Mouse (Mus musculus): ENCODE measurements around the gene Taf12.

Taf12 gene

GRCm38 (mm10) chr4:132274156-132274862, at the start of gene Taf12:
TSS of gene Taf12 (plus strand) at chr4:132274375.
- DNase-seq (ENCODE audit: low read depth, low spot score), result peak; percentile 84

DNA sequence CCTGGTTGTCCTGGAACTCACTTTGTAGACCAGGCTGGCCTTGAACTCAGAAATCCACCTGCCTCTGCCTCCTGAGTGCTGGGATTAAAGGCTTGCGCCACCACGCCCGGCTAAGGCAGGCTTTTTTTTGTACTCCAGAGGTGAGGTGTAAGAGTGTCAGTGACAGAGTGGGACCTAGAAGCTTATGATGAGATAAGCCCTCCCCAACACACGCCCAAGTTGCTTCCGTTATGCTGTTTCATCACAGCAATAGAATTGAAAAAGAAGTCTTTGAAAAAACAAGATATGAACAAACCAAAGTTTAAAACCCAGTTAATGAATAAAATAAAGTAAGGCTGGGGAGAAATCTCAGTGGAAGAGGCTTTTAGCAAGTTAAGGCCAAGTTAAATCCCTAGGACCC, 43.8 kb upstream of the Taf12 start:
- no peak for DNase-seq (ENCODE audit: low read depth, low spot score)

- no peak for DNase-seq (ENCODE audit: low read depth, low spot score)
Observed at GRCm38 (mm10) chr4:132234710-132235109, 39.5 kb upstream of the Taf12 start.

DNA sequence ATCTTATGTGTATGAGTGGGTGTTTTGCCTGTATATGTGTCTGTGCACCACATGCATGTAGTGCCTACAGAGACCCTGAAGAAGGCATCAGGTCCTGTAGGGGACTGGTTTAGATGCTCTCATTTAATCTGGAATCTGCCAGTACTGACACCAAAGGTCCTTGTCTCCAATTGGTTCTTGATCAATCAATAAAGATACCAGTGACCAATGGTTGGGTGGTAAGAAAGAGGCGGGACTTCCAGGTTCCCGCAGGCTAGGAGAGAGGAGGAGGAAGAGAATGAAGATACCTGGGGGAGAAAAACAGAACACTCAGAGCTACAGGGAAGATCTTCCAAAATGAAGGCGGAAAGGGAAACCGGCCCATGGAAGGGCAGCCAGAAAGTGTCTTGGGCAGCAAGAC, 35.8 kb upstream of the Taf12 start:
- no peak for DNase-seq (ENCODE audit: low read depth, low spot score)

GRCm38 (mm10) chr4:132240367-132240766, 33.8 kb upstream of the Taf12 start:
- no peak for DNase-seq (ENCODE audit: low read depth, low spot score)

DNA sequence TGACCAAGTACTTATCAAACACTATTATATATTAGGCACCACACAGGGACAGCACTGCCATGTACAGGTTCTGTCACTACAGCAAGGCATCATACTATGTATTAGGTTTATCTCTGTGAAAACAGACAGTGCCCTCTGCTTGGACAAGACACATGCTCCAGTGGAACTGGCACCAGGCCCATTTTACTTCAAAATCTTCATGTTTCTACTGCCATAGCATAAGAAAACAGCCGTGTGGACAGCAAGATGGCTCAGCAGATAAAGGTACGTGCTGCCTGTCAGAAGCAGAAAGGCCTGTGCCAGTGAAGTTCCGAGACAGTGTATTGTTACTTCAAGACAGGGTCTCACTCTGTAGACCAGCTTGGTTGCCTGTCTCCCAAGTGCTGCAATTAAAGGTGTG, 33.0 kb upstream of the Taf12 start:
- no peak for DNase-seq (ENCODE audit: low read depth, low spot score)

DNA sequence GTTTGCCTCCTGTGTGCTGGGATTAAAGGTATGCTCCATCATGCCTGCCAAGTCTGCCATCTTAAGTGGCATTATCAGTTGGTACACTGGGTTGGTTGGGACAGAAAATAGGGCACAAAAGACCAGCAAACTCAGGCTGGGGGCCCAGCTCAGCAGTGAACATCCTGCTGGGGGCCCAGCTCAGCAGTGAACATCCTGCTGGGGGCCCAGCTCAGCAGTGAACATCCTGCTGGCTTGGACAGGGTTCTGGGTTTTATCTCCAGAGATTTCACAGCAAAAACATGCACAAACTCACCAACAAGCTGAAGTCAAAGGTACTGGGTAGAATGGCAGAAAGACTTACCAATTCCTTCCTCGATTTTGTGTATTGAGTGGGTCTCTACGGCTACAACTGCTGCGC, 28.5 kb upstream of the Taf12 start:
- no peak for DNase-seq (ENCODE audit: low read depth, low spot score)

DNA sequence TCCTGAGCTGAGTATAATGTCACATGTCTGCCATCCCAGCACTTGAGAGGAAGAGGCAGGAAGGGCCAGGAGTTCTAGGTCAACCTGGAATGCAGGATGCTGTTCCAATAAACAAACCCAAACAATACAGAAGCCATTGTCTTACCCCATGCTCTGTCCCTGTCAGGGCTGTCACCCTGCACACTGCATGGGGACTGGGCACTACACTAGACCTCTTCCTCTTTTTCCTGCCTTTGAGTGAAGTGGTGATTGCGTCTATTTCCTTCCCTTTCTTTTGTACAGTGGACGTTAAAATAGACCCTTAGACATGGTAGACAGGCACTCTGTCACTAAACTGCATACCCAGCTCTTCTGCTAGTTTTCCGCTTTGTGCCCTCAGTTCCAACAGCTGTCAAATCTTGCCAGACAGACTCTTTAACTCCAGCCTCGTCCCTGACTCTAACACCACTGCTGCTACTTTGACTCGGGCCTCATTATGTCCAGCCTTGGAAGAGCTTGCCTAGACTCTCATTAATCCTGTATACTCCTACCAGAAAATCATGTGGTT, 26.7 kb upstream of the Taf12 start:
- DNase-seq (ENCODE audit: low read depth, low spot score), result no peak

DNA sequence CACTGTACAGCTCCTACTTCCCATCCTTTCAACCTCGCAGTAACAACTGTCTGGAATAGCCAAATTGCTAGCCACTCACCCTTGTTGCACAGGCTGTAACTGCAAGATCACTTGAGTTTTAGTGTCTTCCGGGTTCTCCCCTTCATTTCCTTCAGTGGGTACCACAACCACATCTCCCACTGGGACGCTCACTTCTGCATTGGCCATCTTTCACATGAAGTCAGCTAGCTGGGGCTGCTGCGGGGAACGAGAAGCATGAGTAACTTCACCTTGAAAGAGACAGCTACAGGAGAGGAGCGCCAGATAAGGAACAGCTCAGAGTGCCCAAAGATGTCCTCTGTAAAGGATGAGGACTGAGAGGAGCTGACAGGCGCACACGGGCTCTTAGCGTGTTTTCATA, 22.6 kb upstream of the Taf12 start:
- DNase-seq (ENCODE audit: low read depth, low spot score), result no peak

DNA sequence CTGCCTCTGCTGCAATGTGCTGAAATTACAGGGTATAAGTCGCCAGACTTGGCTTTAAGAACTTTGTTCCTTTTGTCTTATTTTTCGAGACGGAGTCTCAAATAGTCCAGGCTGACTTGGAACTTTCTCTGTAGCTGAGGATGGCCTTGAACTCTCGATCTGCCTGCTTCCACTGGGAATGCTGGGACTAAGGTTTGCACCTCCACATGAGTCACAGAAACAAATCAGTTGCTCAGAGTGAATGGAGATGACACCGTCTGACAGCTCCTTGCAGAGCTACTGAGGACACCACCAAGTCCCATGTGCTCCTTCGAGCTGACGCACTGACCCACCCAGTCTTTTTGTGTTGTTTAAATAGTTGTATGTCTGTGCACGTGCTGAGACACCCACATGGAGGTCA, 21.0 kb upstream of the Taf12 start:
- DNase-seq (ENCODE audit: low read depth, low spot score), result no peak

DNA sequence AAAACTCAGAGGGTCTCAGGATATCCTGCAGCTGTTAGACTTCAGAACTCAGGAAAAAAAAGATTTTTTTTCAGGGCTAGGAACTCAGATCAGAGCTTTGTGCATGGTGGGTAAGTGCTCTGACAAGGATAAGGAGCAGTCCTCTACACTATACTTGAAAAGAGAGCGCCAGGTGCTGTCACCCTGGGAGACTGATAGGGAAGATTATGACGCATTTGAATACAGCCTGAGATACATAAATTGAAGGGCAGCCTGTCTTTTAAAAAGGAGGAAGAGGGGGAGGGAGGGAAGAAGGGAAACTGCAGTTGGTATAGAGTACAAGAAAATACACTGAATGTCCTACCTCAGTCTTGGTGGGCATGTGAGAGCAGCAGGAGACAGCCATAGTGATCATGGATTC, 20.6 kb upstream of the Taf12 start:
- no peak for DNase-seq (ENCODE audit: low read depth, low spot score)

DNA sequence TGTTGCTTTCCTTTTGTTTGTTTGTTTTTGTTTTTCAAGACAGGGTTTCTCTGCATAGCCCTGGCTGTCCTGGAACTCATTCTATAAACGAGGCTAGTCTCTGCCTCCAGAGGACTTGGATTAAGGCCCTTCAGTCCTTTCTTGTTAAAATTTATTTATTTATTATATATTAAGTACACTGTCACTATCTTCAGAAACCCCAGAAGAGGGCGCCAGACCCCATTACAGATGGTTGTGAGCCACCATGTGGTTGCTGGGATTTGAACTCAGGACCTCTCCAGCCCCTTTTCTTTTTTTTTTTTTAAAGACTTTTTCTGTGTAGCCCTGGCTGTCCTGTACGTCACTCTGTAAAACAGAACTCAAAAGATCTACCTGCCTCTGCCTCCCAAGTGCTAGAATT, 19.2 kb upstream of the Taf12 start:
- DNase-seq (ENCODE audit: low read depth, low spot score), result no peak

- DNase-seq (ENCODE audit: low read depth, low spot score), result no peak
Observed at GRCm38 (mm10) chr4:132256384-132256783, 17.8 kb upstream of the Taf12 start.

DNA sequence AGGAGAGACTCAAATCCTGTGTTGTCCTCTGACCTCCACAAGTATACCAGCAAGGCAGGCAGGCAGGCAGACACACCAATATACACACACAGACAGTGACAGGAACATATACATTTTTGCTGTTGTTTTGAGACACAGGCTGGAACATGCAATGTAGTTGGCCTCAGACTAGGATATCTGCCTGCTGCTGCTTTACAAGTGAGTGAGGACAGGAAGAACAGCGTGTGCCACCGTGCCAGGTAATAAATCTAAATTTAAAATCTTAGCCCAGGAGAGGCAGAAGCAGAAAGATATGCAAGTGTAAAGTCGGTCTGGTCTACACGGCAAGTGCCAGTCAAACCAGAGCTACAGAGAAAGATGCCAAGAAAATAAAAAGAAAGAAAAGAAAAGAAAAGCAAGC, 14.9 kb upstream of the Taf12 start:
- DNase-seq (ENCODE audit: low read depth, low spot score), result no peak

DNA sequence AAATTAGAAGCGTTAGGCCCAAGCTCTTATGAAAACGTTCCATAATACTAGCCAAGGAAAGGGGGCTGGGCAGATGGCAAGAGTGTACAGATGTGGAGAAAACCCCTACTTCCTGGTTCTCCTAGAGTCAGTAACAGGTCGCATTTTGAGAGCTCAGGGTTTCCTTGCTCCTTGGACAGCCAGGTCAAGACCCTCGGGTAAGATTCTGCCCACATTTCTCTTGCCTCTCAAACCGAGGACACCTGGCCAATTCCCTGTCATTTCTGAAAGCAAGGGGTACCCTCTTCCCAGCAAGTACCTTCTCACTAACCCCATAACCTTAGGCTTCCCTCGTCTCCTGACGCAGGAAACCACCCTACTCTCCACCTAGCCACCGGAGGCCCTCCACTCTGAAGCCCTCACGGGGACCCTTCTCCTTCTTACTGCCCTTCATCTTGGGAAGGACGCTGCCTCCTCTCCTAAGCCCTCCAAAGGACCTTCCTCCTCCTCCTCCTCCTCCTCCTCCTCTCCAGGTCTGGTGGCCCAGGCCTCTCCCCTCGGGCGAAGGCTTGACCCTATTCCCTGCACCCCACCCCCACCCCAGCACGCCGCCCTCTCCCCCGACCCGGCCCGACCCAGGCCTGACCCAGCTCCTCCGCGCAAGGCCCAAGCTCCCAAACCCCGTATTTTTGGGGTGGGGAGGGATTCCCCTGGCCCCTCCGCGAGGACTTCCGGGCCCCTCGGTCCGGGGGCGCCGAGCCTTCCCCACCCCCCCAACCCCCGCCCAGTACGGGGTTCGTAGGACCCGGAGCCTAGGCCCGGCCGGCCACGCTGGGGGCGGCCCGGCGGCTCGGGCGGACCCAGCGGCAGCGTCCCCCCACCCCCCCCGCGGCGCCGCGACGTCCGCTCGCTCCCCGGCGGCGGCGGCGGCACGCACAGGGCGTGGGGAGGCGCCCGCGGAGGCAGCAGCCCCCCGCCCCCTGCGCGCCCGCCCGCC, 13.5 kb upstream of the Taf12 start:
- no peak for DNase-seq (ENCODE audit: low read depth, low spot score)

GRCm38 (mm10) chr4:132261514-132262357, 12.4 kb upstream of the Taf12 start, which contains the start of gene Gmeb1:
TSS of gene Gmeb1 (minus strand) at chr4:132261602.
- DNase-seq (ENCODE audit: low read depth, low spot score), result peak; percentile 60

DNA sequence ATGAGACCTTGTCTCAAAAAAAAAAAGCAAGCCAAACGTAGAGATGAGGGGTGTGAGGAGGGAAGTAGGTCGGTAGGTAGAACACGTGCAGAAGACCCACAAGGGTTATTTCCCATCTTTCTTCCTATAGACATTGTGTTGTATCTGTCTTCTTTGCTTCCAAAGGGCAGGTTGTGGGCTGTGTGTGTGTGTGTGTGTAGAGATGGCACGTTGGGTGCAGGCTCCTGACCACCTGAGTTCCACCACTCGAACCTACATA, 11.9 kb upstream of the Taf12 start:
- DNase-seq (ENCODE audit: low read depth, low spot score), result no peak

- no peak for DNase-seq (ENCODE audit: low read depth, low spot score)
Observed at GRCm38 (mm10) chr4:132263313-132263712, 10.9 kb upstream of the Taf12 start.

DNA sequence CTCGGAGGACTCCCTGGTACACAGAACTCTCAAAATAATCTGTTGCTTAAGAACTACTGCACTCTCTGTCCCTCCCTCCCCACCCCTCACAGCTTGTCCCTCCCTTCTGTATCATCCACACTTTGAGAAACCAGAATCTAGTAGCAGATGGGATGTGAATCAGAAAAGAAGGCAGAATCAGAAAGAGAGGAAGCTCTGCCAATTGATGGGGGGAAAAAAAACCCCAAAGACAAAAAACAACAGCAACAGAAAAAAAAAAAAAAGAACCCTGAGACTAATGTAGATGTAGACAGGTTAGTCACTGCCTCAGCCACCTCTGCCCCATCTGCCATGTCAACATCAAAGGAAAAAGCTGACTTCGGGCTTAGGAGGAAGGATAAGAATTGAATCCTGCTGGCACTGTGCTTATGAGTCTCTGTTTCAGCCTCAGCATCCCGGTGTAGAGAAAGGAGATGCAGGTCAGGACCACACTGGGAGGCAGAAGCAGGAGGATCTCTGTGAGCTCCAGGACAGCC, 7.3 kb upstream of the Taf12 start:
- no peak for DNase-seq (ENCODE audit: low read depth, low spot score)

GRCm38 (mm10) chr4:132268871-132269739, 5.1 kb upstream of the Taf12 start:
- no peak for DNase-seq (ENCODE audit: low read depth, low spot score)
